Mouse (Mus musculus) MEL (cell line): Measurements from ENCODE around the gene Tas2r119. TPM values are rescaled to one million over a fixed set of nuclear protein-coding genes. Genes with fewer than 3 reads are reported as not detected.

Experiments used
- DNase-seq: peaks from one replicate; pipeline ENCODE4 v3.0.0; 2011; ENCODE audit warnings: low read depth, low spot score
- H3K27ac ChIP-seq: 2 replicates; pipeline ENCODE4 v1.5.1; 2012; ENCODE audit warnings: low read depth, mild to moderate bottlenecking, control low read depth, low read length, moderate library complexity; ENCODE audit not compliant: control insufficient read depth
- H3K27me3 ChIP-seq, 2 experiments: fragments of 150-350 bp in 1 of 2; sonication (generic) in 1 of 2; 2 replicates each; pipeline ENCODE4 v1.6.1; 2012; ENCODE audit warnings: low read length in 2 of 2, mild to moderate bottlenecking in 2 of 2, improper control_type of control experiment in 1 of 2, moderate library complexity in 1 of 2; ENCODE audit not compliant: insufficient read depth in 2 of 2, control insufficient read depth in 1 of 2
- H3K36me3 ChIP-seq, 2 experiments: 2 replicates each; pipeline ENCODE4 v1.6.1; 2012 to 2014; ENCODE audit warnings: low read length in 2 of 2, improper control_type of control experiment in 1 of 2, inconsistent platforms in 1 of 2, mild to moderate bottlenecking in 1 of 2; ENCODE audit not compliant: insufficient read depth in 2 of 2, control insufficient read depth in 1 of 2
- H3K4me1 ChIP-seq, 2 experiments: fragments of 150-350 bp in 1 of 2; sonication (generic) in 1 of 2; 2 replicates each; pipeline ENCODE4 v1.6.1; 2012; ENCODE audit warnings: low read length in 2 of 2, improper control_type of control experiment in 1 of 2, mild to moderate bottlenecking in 1 of 2; ENCODE audit not compliant: insufficient read depth in 2 of 2, control insufficient read depth in 1 of 2
- H3K4me3 ChIP-seq, 2 experiments: fragments of 150-350 bp in 1 of 2; sonication (generic) in 1 of 2; 2 replicates each; pipeline ENCODE4 v1.5.1; 2012; ENCODE audit warnings: low read depth in 2 of 2, low read length in 2 of 2, mild to moderate bottlenecking in 2 of 2, moderate library complexity in 2 of 2, control low read depth in 1 of 2, improper control_type of control experiment in 1 of 2; ENCODE audit not compliant: control insufficient read depth in 1 of 2, insufficient read depth in 1 of 2
- H3K79me2 ChIP-seq: 2 replicates; pipeline ENCODE4 v1.6.1; 2012; ENCODE audit warnings: mild to moderate bottlenecking, low read length, moderate library complexity; ENCODE audit not compliant: control insufficient read depth, poor library complexity, insufficient read depth
- H3K9ac ChIP-seq: 2 replicates; pipeline ENCODE4 v1.6.1; 2012; ENCODE audit warnings: low read depth, mild to moderate bottlenecking, control low read depth, low read length, moderate library complexity; ENCODE audit not compliant: control insufficient read depth, poor library complexity, severe bottlenecking
- H3K9me3 ChIP-seq: fragments of 150-350 bp; sonication (generic); replicated peaks from 2 replicates; pipeline ENCODE4 v1.6.1; 2012; ENCODE audit warnings: mild to moderate bottlenecking, low read length, improper control_type of control experiment, moderate library complexity; ENCODE audit not compliant: insufficient read depth
- CHD2 ChIP-seq: IDR thresholded peaks from 2 replicates; pipeline ENCODE4 v1.6.1; 2011; ENCODE audit warnings: low read length, improper control_type of control experiment
- CTCF ChIP-seq, 3 experiments: IDR thresholded peaks in 2 of 3; conservative IDR thresholded peaks in 1 of 3; 2 replicates each; pipeline ENCODE4 v1.5.1; 2011 to 2012; ENCODE audit warnings: low read length in 3 of 3, low read depth in 2 of 3, mild to moderate bottlenecking in 2 of 3, improper control_type of control experiment in 1 of 3, inconsistent platforms in 1 of 3, mixed read lengths in 1 of 3, moderate library complexity in 1 of 3; ENCODE audit not compliant: control insufficient read depth in 1 of 3, insufficient read depth in 1 of 3, poor library complexity in 1 of 3, severe bottlenecking in 1 of 3
- E2F4 ChIP-seq: IDR thresholded peaks from 2 replicates; pipeline ENCODE4 v1.6.1; 2011; ENCODE audit warnings: low read depth, low read length, improper control_type of control experiment, borderline replicate concordance
- ELF1 ChIP-seq: IDR thresholded peaks from 2 replicates; pipeline ENCODE4 v1.6.1; 2014; ENCODE audit warnings: low read depth, mild to moderate bottlenecking, inconsistent platforms, low read length, improper control_type of control experiment, moderate library complexity
- ETS1 ChIP-seq: IDR thresholded peaks from 2 replicates; pipeline ENCODE4 v1.6.1; 2012; ENCODE audit warnings: low read depth, mild to moderate bottlenecking, inconsistent platforms, low read length, improper control_type of control experiment, moderate library complexity
- GABPA ChIP-seq: IDR thresholded peaks from 2 replicates; pipeline ENCODE4 v1.6.1; 2012; ENCODE audit warnings: low read depth, mild to moderate bottlenecking, inconsistent platforms, low read length, improper control_type of control experiment, moderate library complexity
- HCFC1 ChIP-seq: IDR thresholded peaks from 2 replicates; pipeline ENCODE4 v1.6.1; 2012; ENCODE audit warnings: low read depth, mild to moderate bottlenecking, inconsistent platforms, low read length, improper control_type of control experiment, moderate library complexity
- JUND ChIP-seq: IDR thresholded peaks from 2 replicates; pipeline ENCODE4 v1.6.1; 2011; ENCODE audit warnings: low read depth, mild to moderate bottlenecking, improper control_type of control experiment, low read length
- MAX ChIP-seq: IDR thresholded peaks from 2 replicates; pipeline ENCODE4 v1.6.1; 2011; ENCODE audit warnings: low read length, improper control_type of control experiment
- MAZ ChIP-seq: IDR thresholded peaks from 2 replicates; pipeline ENCODE4 v1.6.1; 2012; ENCODE audit warnings: low read depth, mild to moderate bottlenecking, inconsistent platforms, low read length, improper control_type of control experiment
- MEF2A ChIP-seq: IDR thresholded peaks from 2 replicates; pipeline ENCODE4 v1.6.1; 2014; ENCODE audit warnings: low read depth, mild to moderate bottlenecking, inconsistent platforms, low read length, improper control_type of control experiment; ENCODE audit not compliant: poor library complexity, insufficient replicate concordance, severe bottlenecking; ENCODE audit errors: extremely low read depth
- NELFE ChIP-seq: IDR thresholded peaks from 2 replicates; pipeline ENCODE4 v1.6.1; 2011; ENCODE audit warnings: low read depth, low read length, improper control_type of control experiment
- POLR2A ChIP-seq, 2 experiments: IDR thresholded peaks; 2 replicates each; pipeline ENCODE4 v1.6.1; 2011 to 2012; ENCODE audit warnings: low read length in 2 of 2, mild to moderate bottlenecking in 2 of 2, control low read depth in 1 of 2, improper control_type of control experiment in 1 of 2, low read depth in 1 of 2, moderate library complexity in 1 of 2; ENCODE audit not compliant: control insufficient read depth in 1 of 2, insufficient read depth in 1 of 2, poor library complexity in 1 of 2
- POLR2AphosphoS2 ChIP-seq: IDR thresholded peaks from 2 replicates; pipeline ENCODE4 v1.6.1; 2011; ENCODE audit warnings: low read length, improper control_type of control experiment
- POLR2AphosphoS5 ChIP-seq: IDR thresholded peaks from 2 replicates; pipeline ENCODE4 v1.6.1; 2012; ENCODE audit warnings: low read depth, borderline replicate concordance, mild to moderate bottlenecking, inconsistent platforms, low read length, moderate library complexity, mixed read lengths
- RAD21 ChIP-seq: IDR thresholded peaks from 2 replicates; pipeline ENCODE4 v1.6.1; 2011; ENCODE audit warnings: mild to moderate bottlenecking, low read depth, low read length, improper control_type of control experiment
- SIN3A ChIP-seq: IDR thresholded peaks from 2 replicates; pipeline ENCODE4 v1.6.1; 2012; ENCODE audit warnings: low read length, improper control_type of control experiment, inconsistent platforms
- SMC3 ChIP-seq: IDR thresholded peaks from 2 replicates; pipeline ENCODE4 v1.6.1; 2011; ENCODE audit warnings: low read depth, low read length, improper control_type of control experiment
- TAL1 ChIP-seq: IDR thresholded peaks from 2 replicates; pipeline ENCODE4 v1.6.1; 2012; ENCODE audit warnings: mild to moderate bottlenecking, inconsistent platforms, low read length, moderate library complexity, mixed read lengths
- TBP ChIP-seq: IDR thresholded peaks from 2 replicates; pipeline ENCODE4 v1.8.0; 2011; ENCODE audit warnings: low read depth, low read length, improper control_type of control experiment
- TCF12 ChIP-seq: IDR thresholded peaks from 2 replicates; pipeline ENCODE4 v1.6.1; 2014; ENCODE audit warnings: low read depth, mild to moderate bottlenecking, inconsistent platforms, low read length, improper control_type of control experiment, moderate library complexity
- UBTF ChIP-seq: IDR thresholded peaks from 2 replicates; pipeline ENCODE4 v1.6.1; 2012; ENCODE audit warnings: low read depth, mild to moderate bottlenecking, inconsistent platforms, low read length, improper control_type of control experiment, moderate library complexity, borderline replicate concordance; ENCODE audit not compliant: insufficient read depth
- USF1 ChIP-seq: IDR thresholded peaks from 2 replicates; pipeline ENCODE4 v1.6.1; 2014; ENCODE audit warnings: low read depth, mild to moderate bottlenecking, inconsistent platforms, low read length, improper control_type of control experiment, moderate library complexity
- ZC3H11A ChIP-seq: IDR thresholded peaks from 2 replicates; pipeline ENCODE4 v1.6.1; 2012; ENCODE audit warnings: low read depth, mild to moderate bottlenecking, inconsistent platforms, low read length, improper control_type of control experiment
- ZKSCAN1 ChIP-seq: IDR thresholded peaks from 2 replicates; pipeline ENCODE4 v1.6.1; 2012; ENCODE audit warnings: low read depth, mild to moderate bottlenecking, inconsistent platforms, low read length, improper control_type of control experiment, moderate library complexity
- ZMIZ1 ChIP-seq: IDR thresholded peaks from 2 replicates; pipeline ENCODE4 v1.6.1; 2012; ENCODE audit warnings: low read depth, mild to moderate bottlenecking, inconsistent platforms, low read length, improper control_type of control experiment, moderate library complexity
- polyA plus RNA-seq, 2 experiments: library from polyadenylated mRNA; stranded (reverse) in 1 of 2; unstranded in 1 of 2; fragments of >175 nt in 1 of 2; fragments of >200 nt in 1 of 2; gene quantifications; 2 replicates each; pipeline versions ENCODE4 v1.2.1 to v1.2.4; 2012; ENCODE audit warnings: low replicate concordance in 2 of 2, low read depth in 1 of 2; ENCODE audit not compliant: insufficient read length in 2 of 2, insufficient read depth in 1 of 2, missing spikeins in 1 of 2
- total RNA-seq: library from RNA; depleted of rRNA; stranded (reverse); fragments of 300-350 nt; gene quantifications from 2 replicates; pipeline ENCODE4 v1.2.3, GENCODE M21; 2012

Tas2r119 gene
- total and polyA plus RNA-seq, 3 experiments = not detected

DNA sequence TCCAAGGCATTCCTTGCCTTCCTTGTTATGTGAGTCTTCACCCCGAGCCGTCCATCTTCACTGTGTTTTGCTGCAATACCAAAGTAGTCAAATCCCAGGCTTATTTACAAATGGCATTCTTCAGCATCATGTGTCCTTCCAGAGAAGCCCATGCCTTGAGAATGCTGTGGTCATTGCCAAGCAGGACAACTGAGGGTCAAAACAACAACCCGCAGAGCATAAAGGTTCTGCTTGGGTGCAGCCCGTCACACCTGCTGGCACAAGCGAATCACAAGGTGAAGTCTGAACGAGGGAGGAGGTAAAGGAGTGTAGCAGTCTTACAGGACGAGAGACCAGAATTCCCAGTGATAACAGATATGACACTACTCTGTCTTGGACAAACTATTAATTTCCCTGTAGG lies 45.9 kb downstream of the Tas2r119 start:
- TF ChIP-seq RAD21 (no peak), MAZ (no peak), ELF1 (no peak), USF1 (no peak), ZC3H11A (no peak), HCFC1 (no peak), E2F4 (no peak)
- no peaks in the 10 kb centered on the region for H3K9me3 ChIP-seq
- no peak for DNase-seq
- H3K4me3 ChIP-seq = no peak overlapping the region
- H3K4me1 ChIP-seq = no peaks in the 10 kb centered on the region
- H3K9ac ChIP-seq = no peak overlapping the region
- H3K79me2 ChIP-seq = no peaks in the 10 kb centered on the region
- H3K27ac ChIP-seq = no peak overlapping the region
- H3K36me3 ChIP-seq = no peaks in the 10 kb centered on the region
- no peaks in the 10 kb centered on the region for H3K27me3 ChIP-seq

DNA sequence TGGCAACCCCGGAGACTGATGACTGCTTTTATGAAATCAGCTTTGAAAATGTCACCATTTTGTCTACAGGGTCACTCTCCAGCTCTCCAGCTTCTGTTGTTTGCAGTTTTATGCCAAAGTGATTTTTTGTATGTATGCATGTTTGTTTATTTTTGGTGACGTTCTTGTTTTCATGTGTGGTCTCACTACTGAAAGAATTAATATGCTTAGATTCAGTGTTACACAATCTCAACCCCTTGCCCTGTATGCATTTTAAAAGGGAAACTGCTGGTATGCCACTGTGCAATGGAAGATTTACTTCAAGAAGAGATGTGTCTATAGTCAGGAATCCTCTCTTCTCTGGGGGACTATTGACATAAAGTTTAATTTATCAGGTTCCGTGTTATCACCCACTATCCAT lies 48.3 kb downstream of the Tas2r119 start:
- H3K27ac ChIP-seq = no peak overlapping the region
- no peaks in the 10 kb centered on the region for H3K79me2 ChIP-seq
- TF ChIP-seq CTCF (IDR thresholded peaks at IDR 0.05 in 2 of 3, conservative IDR thresholded peaks at IDR 0.05 in 1 of 3; ENCODE audit: control insufficient read depth in 1 of 3, insufficient read depth in 1 of 3, low read depth in 2 of 3, low read length in 3 of 3, poor library complexity in 1 of 3, severe bottlenecking in 1 of 3) (no peak), ETS1 (no peak), E2F4 (no peak), MAX (no peak), ZC3H11A (no peak), POLR2AphosphoS5 (no peak), JUND (no peak), TCF12 (no peak), SIN3A (no peak), ZMIZ1 (no peak), POLR2A (IDR thresholded peaks at IDR 0.05; ENCODE audit: control insufficient read depth in 1 of 2, insufficient read depth in 1 of 2, low read depth in 1 of 2, low read length in 2 of 2, poor library complexity in 1 of 2) (no peak)
- TF ChIP-seq, all 39 proteins: peak for 0
- H3K9ac ChIP-seq = no peak overlapping the region
- no peaks in the 10 kb centered on the region for H3K36me3 ChIP-seq
- H3K27me3 ChIP-seq = no peaks in the 10 kb centered on the region
- no peak overlapping the region for H3K4me3 ChIP-seq
- no peak for DNase-seq
- no peaks in the 10 kb centered on the region for H3K4me1 ChIP-seq
- no peaks in the 10 kb centered on the region for H3K9me3 ChIP-seq

DNA sequence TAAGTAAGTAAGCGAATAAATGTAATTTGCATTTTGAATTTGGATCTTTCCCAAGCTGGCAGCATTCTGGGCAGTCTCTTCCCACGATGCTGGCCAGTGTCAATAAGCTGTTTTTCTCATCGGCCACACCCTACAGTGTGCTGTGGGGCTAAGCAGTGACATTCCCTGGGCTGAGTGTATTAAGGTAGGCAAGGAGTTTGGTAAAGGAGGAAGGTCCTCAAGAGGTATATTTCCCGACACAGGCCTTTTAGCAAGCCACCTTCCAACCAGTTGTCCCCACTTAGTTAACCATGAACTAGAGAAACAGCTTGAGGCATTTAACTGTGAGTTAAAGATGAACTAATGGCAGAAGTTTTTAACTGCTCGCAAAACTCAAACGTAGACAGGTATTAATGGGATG lies 49.3 kb downstream of the Tas2r119 start:
- H3K79me2 ChIP-seq = no peaks in the 10 kb centered on the region
- H3K27me3 ChIP-seq = no peaks in the 10 kb centered on the region
- no peaks in the 10 kb centered on the region for H3K36me3 ChIP-seq
- no peaks in the 10 kb centered on the region for H3K9me3 ChIP-seq
- no peak overlapping the region for H3K4me3 ChIP-seq
- DNase-seq = no peak
- no peak overlapping the region for H3K27ac ChIP-seq
- H3K9ac ChIP-seq = no peak overlapping the region
- H3K4me1 ChIP-seq = no peaks in the 10 kb centered on the region
- TF ChIP-seq ZKSCAN1 (no peak), MAZ (no peak), USF1 (no peak), POLR2AphosphoS2 (no peak), E2F4 (no peak), HCFC1 (no peak), SMC3 (no peak), TBP (no peak), ZC3H11A (no peak), GABPA (no peak), CTCF (IDR thresholded peaks at IDR 0.05 in 2 of 3, conservative IDR thresholded peaks at IDR 0.05 in 1 of 3; ENCODE audit: control insufficient read depth in 1 of 3, insufficient read depth in 1 of 3, low read depth in 2 of 3, low read length in 3 of 3, poor library complexity in 1 of 3, severe bottlenecking in 1 of 3) (no peak), NELFE (no peak), UBTF (no peak), MEF2A (no peak), POLR2AphosphoS5 (no peak), TAL1 (no peak), CHD2 (no peak)
